Mouse (Mus musculus): Measurements from ENCODE around the gene Nrg4. TPM values are rescaled to one million over a fixed set of nuclear protein-coding genes. Genes with fewer than 3 reads are reported as not detected.

The Nrg4 gene
- total and polyA plus RNA-seq, 2 experiments: 5.3 to 24.2 TPM

DNA sequence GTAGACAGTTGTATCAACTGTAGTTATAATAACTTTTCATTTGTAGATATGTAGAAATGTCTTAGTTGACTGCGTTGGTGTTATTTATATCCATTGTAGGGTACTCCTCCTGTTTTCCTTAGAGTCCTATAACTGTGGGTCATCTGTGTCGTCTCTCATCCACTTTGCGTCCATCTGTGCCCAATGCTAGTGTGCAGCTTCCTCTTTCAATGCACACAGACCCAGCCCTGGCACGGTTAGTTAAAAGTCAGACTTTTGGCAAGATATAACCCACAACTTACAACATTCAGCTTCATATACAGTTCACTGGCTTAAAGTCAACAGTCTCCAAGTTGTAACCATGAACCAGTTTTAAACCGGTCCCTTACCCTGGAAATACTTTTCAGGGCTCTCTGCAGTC, 94.5 kb downstream of the Nrg4 start:
- TF ChIP-seq CTCF (IDR thresholded peaks at IDR 0.05; ENCODE audit: low read depth, low read length) (no peak), POLR2A (IDR thresholded peaks at IDR 0.05; ENCODE audit: extremely low read depth, insufficient read depth, low read length) (no peak)
- H3K4me1 ChIP-seq (ENCODE audit: control insufficient read depth, insufficient read depth, low read length): peaks cover 8% of the 10 kb centered on the region
- 88% methylated on average over 5 of the region's 5 CpGs for WGBS
- no peak overlapping the region for H3K4me3 ChIP-seq (ENCODE audit: insufficient read depth, low read depth, low read length)
- no peak overlapping the region for H3K9ac ChIP-seq (ENCODE audit: low read depth, low read length)
- peaks cover 1% of the 10 kb centered on the region; the same call in 1 of the 2 replicates for H3K36me3 ChIP-seq (ENCODE audit: control insufficient read depth, insufficient read depth, low read length)
- no peaks in the 10 kb centered on the region for H3K27me3 ChIP-seq (ENCODE audit: control insufficient read depth, insufficient read depth, low read length)
- H3K79me2 ChIP-seq (ENCODE audit: control insufficient read depth, insufficient read depth, low read length): no peaks in the 10 kb centered on the region
- H3K27ac ChIP-seq (replicated peaks; ENCODE audit: insufficient read depth, low read depth, low read length): peak overlapping the region; percentile 38; the same call in 1 of the 2 replicates
- no peak for DNase-seq (ENCODE audit: extremely low read depth, low read depth, low spot score)

DNA sequence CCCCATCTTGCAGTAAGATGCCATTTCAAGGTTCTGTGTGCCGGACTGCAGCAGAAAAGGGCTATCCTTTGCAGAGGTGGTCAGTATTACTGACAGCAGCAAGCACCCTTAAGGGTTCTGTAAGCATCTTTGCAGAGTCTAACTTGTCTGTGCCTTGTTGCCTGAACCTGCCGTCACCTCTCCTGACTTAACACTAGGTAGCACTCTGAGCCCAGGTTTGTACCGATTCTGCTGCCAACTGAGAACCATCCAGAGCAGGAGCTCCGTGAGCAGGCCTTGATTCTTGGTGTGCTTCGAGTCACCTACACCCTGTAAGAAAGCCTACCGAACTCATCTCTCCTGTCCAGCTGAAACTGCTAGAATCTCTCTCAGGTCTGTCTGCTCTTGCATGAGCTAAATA, 95.1 kb downstream of the Nrg4 start:
- TF ChIP-seq POLR2A (IDR thresholded peaks at IDR 0.05; ENCODE audit: extremely low read depth, insufficient read depth, low read length): no peak
- TF ChIP-seq CTCF (IDR thresholded peaks at IDR 0.05; ENCODE audit: low read depth, low read length): peak; percentile 69
- Histone ChIP-seq H3K4me1 (ENCODE audit: control insufficient read depth, insufficient read depth, low read length) (peaks cover 8% of the 10 kb centered on the region), H3K79me2 (ENCODE audit: control insufficient read depth, insufficient read depth, low read length) (no peaks in the 10 kb centered on the region), H3K36me3 (ENCODE audit: control insufficient read depth, insufficient read depth, low read length) (peaks cover 1% of the 10 kb centered on the region; the same call in 1 of the 2 replicates), H3K4me3 (ENCODE audit: insufficient read depth, low read depth, low read length) (no peak overlapping the region), H3K27ac (replicated peaks; ENCODE audit: insufficient read depth, low read depth, low read length) (no peak overlapping the region), H3K9ac (ENCODE audit: low read depth, low read length) (no peak overlapping the region), H3K27me3 (ENCODE audit: control insufficient read depth, insufficient read depth, low read length) (no peaks in the 10 kb centered on the region)
- DNase-seq (ENCODE audit: extremely low read depth, low read depth, low spot score): peak; percentile 82
- WGBS: 59% methylated on average over 6 of the region's 6 CpGs

DNA sequence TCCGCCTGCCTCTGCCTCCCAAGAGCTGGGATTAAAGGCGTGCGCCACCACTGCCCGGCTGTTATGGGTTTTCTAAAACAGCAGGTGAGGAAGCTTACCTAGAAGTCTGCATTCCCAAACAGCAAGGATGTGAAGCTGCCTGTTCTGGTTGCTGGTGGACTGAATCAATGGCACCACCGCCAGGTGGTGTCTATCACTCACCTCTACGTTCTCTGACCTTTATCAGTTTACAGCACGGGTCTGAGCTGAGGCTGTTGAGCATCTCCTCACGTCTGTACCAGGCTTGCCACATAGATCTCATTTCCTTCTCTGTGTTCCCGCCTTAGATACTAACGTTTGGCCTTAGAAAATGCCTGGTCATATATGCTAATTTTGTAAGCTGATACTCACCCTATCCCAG, 97.6 kb downstream of the Nrg4 start:
- Histone ChIP-seq H3K9ac (ENCODE audit: low read depth, low read length) (no peak overlapping the region), H3K27ac (replicated peaks; ENCODE audit: insufficient read depth, low read depth, low read length) (no peak overlapping the region), H3K4me3 (ENCODE audit: insufficient read depth, low read depth, low read length) (no peak overlapping the region), H3K79me2 (ENCODE audit: control insufficient read depth, insufficient read depth, low read length) (no peaks in the 10 kb centered on the region), H3K27me3 (ENCODE audit: control insufficient read depth, insufficient read depth, low read length) (no peaks in the 10 kb centered on the region), H3K4me1 (ENCODE audit: control insufficient read depth, insufficient read depth, low read length) (peaks cover 8% of the 10 kb centered on the region), H3K36me3 (ENCODE audit: control insufficient read depth, insufficient read depth, low read length) (peaks cover 15% of the 10 kb centered on the region; the same call in 1 of the 2 replicates)
- DNase-seq (ENCODE audit: extremely low read depth, low read depth, low spot score): no peak
- 80% methylated on average over 10 of the region's 10 CpGs for WGBS
- TF ChIP-seq POLR2A (IDR thresholded peaks at IDR 0.05; ENCODE audit: extremely low read depth, insufficient read depth, low read length) (no peak), CTCF (IDR thresholded peaks at IDR 0.05; ENCODE audit: low read depth, low read length) (no peak)

DNA sequence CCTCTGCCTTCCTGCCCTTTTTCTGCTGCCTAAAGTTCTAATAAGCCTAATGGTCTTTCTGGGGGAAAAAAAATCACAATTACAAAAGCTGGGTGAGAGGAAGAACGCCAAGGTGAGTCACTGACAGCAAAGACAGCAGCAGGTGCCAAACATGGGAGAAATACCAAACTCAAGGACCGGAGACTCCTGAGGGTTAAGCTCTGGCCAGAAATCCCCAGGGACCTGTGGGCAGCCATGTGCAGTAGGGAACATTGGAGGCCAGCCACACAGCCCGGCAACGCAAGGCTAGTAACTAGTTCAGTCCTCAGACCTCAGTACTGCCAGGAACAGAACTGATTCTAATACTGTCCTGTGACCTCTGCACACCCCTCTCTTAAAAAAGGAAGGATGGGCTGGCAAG, 98.5 kb downstream of the Nrg4 start:
- Histone ChIP-seq H3K27me3 (ENCODE audit: control insufficient read depth, insufficient read depth, low read length) (no peaks in the 10 kb centered on the region), H3K79me2 (ENCODE audit: control insufficient read depth, insufficient read depth, low read length) (no peaks in the 10 kb centered on the region), H3K36me3 (ENCODE audit: control insufficient read depth, insufficient read depth, low read length) (peaks cover 22% of the 10 kb centered on the region), H3K4me1 (ENCODE audit: control insufficient read depth, insufficient read depth, low read length) (peaks cover 3% of the 10 kb centered on the region), H3K4me3 (ENCODE audit: insufficient read depth, low read depth, low read length) (no peak overlapping the region), H3K9ac (ENCODE audit: low read depth, low read length) (no peak overlapping the region), H3K27ac (replicated peaks; ENCODE audit: insufficient read depth, low read depth, low read length) (no peak overlapping the region)
- no peak for TF ChIP-seq POLR2A (IDR thresholded peaks at IDR 0.05; ENCODE audit: extremely low read depth, insufficient read depth, low read length)
- no peak for TF ChIP-seq CTCF (IDR thresholded peaks at IDR 0.05; ENCODE audit: low read depth, low read length)
- no peak for DNase-seq (ENCODE audit: extremely low read depth, low read depth, low spot score)
- WGBS: 81% methylated on average over 4 of the region's 4 CpGs

DNA sequence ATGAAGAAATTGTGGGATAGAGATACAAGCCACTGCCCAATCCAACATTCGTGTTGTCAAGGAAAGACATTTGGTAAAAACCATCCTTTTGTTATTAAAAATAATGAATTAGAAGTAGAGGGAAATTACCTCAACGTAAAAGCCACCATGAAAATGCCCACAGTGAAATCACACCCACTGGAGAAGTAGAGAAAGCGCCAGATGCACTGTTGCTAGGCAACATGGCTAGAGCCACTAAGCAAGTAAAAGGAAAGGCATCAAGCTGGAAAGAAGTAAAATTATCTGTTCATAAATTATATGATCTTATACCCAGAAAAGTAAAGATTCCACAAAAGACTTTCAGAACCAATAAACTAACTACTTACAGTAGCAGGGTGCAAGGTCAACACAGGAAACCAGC, 100.4 kb downstream of the Nrg4 start:
- 94% methylated on average over 3 of the region's 3 CpGs for WGBS
- no peak for TF ChIP-seq CTCF (IDR thresholded peaks at IDR 0.05; ENCODE audit: low read depth, low read length)
- DNase-seq (ENCODE audit: extremely low read depth, low read depth, low spot score): no peak
- Histone ChIP-seq H3K4me3 (ENCODE audit: insufficient read depth, low read depth, low read length) (no peak overlapping the region), H3K27ac (replicated peaks; ENCODE audit: insufficient read depth, low read depth, low read length) (no peak overlapping the region), H3K4me1 (ENCODE audit: control insufficient read depth, insufficient read depth, low read length) (no peaks in the 10 kb centered on the region; the same call in 1 of the 2 replicates), H3K27me3 (ENCODE audit: control insufficient read depth, insufficient read depth, low read length) (no peaks in the 10 kb centered on the region), H3K36me3 (ENCODE audit: control insufficient read depth, insufficient read depth, low read length) (peaks cover 38% of the 10 kb centered on the region), H3K9ac (ENCODE audit: low read depth, low read length) (no peak overlapping the region), H3K79me2 (ENCODE audit: control insufficient read depth, insufficient read depth, low read length) (no peaks in the 10 kb centered on the region)

DNA sequence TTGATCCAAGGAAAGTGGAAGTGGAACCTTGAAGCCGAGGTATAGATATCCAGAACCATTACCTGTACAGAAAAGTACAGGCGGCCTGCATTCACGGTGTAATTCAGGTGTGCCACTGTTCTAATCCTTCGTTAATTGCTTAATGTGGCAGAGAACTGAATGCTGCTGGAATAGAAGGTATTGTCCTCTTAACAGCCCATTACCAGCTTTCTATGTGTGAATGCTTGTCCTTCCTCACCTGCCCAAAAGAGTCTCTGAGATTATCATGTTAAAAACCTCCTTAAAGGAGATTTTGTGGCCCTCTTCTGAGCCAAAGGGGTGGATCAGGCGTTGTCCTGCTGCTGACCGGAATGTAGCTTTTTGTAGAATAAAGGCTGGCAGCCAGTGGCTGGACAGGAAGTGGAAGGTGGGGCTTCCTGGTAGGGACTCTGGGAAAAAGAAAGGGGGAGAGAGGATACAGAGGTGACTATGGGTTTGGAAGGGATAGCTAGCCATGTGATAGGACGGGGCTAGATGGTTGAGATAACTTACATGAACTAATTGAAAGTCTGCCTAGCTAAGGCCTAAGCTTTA, 101.4 kb downstream of the Nrg4 start:
- Histone ChIP-seq H3K4me1 (ENCODE audit: control insufficient read depth, insufficient read depth, low read length) (no peaks in the 10 kb centered on the region; the same call in 1 of the 2 replicates), H3K36me3 (ENCODE audit: control insufficient read depth, insufficient read depth, low read length) (peaks cover 47% of the 10 kb centered on the region), H3K27ac (replicated peaks; ENCODE audit: insufficient read depth, low read depth, low read length) (peak overlapping the region; percentile 29; the same call in 1 of the 2 replicates), H3K27me3 (ENCODE audit: control insufficient read depth, insufficient read depth, low read length) (no peaks in the 10 kb centered on the region), H3K79me2 (ENCODE audit: control insufficient read depth, insufficient read depth, low read length) (no peaks in the 10 kb centered on the region), H3K4me3 (ENCODE audit: insufficient read depth, low read depth, low read length) (no peak overlapping the region), H3K9ac (ENCODE audit: low read depth, low read length) (no peak overlapping the region)
- 77% methylated on average over 7 of the region's 7 CpGs for WGBS
- DNase-seq (ENCODE audit: extremely low read depth, low read depth, low spot score): no peak
- TF ChIP-seq POLR2A (IDR thresholded peaks at IDR 0.05; ENCODE audit: extremely low read depth, insufficient read depth, low read length): no peak
- TF ChIP-seq CTCF (IDR thresholded peaks at IDR 0.05; ENCODE audit: low read depth, low read length): no peak

All from liver, adult 2 months (tissue).